In genomic region chr1:15070331-15070730, GRCm38 (mm10) we compare ENCODE assay signal across 16 mouse cellular contexts.
"Had no signal": no experiment of that assay in that cellular context is flagged by ENCODE, and none has a peak within 500 bp of the region (broad histone marks: within the 10 kb centered on the region; RNA-seq: fewer than 3 reads in every experiment).

No protein-coding gene starts in this region.

- DNase-seq: kidney, adult 8-10 months; kidney, postnatal 10 days; kidney, postnatal 36 days; left cerebral cortex, postnatal 4 days; liver, embryonic 13.5 days; lung, adult 2 months; lung, postnatal 14 days; lung, postnatal 4 days; midbrain, embryonic 14.5 days; retina, postnatal 1 day; thymus, adult 18-20 months; thymus, postnatal 36 days had no signal

- H3K4me1 ChIP-seq: kidney, embryonic 15.5 days; limb, embryonic 12.5 days; limb, embryonic 15.5 days; liver, embryonic 13.5 days; neural tube, embryonic 12.5 days had no signal

- H3K27ac ChIP-seq: kidney, embryonic 15.5 days; limb, embryonic 12.5 days; limb, embryonic 15.5 days; liver, embryonic 13.5 days; neural tube, embryonic 12.5 days had no signal

- H3K4me3 ChIP-seq: kidney, embryonic 15.5 days; limb, embryonic 12.5 days; limb, embryonic 15.5 days; liver, embryonic 13.5 days; neural tube, embryonic 12.5 days had no signal
